Mouse (Mus musculus): ENCODE results near the gene Lnx2. TPM values are rescaled to one million over a fixed set of nuclear protein-coding genes. Genes with fewer than 3 reads are reported as not detected.
A peak's percentile ranks its signal among the peaks of the same experiment; 100 is the strongest.

Lnx2 gene
- total and polyA plus RNA-seq, 2 experiments from 2014 or later: 5.6 to 10.0 TPM

DNA sequence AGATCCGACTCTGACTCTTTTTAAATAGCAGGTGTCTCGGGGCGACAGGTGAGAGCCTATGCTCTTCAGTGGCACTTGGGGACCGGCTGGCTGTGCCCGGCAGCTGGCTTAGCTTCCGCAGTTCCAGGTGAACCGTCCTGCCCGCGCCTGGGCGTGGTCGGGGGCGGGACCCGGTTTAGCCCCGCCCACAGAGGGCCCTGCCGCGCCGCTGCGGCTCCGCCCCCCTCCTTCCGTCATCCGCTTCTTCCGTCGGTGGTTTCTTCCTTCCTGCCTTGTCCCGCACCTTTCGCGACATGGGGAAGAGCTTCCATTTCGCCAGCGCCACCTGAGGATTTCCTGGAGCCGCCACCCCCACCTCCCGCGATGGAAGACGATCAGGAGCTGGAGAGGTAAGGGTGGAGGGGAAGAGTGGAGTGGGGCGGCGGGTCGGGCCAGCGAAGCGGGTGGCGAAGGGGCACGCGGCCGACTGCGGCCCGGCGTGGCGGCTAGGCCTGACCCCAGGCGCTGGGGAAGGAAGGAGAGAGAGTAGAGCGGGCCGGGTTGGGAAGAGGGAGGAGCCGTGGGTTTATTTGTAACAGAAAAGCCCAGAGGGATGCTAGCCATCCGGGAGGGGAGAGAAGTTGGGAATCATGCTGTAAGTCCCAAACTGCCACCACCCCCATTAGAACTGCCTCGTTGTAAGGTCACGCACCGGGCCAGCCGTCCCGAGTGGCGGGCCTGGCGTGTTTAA lies 1.1 kb upstream of the Lnx2 start:
- WGBS: 0% methylated on average over 50 of the region's 57 CpGs
- no peaks in the 10 kb centered on the region for H3K27me3 ChIP-seq (ENCODE audit: insufficient read depth, low read length)
- no peaks in the 10 kb centered on the region for H3K36me3 ChIP-seq (ENCODE audit: insufficient read depth)
- peak overlapping the region; percentile 80 for H3K4me2 ChIP-seq (ENCODE audit: low read depth)
- peak; percentile 88 for DNase-seq
- no peak for TF ChIP-seq CTCF (IDR thresholded peaks at IDR 0.05; ENCODE audit: low read depth)
- H3K4me1 ChIP-seq (ENCODE audit: insufficient read depth): peaks cover 7% of the 10 kb centered on the region; the same call in 1 of the 2 replicates
- peak overlapping the region; percentile 65 for H3K9ac ChIP-seq
- ATAC-seq: peak; percentile 54
- no peaks in the 10 kb centered on the region for H3K9me3 ChIP-seq (ENCODE audit: low read length)
- H3K27ac ChIP-seq (ENCODE audit: low read depth, low read length): peak overlapping the region; percentile 70
- peak overlapping the region; percentile 76 for H3K4me3 ChIP-seq (ENCODE audit: low read depth, low read length)

GRCm38 (mm10) chr5:147076799-147077165 lies 396 bp upstream of the Lnx2 start, which contains the start of gene Polr1d:
TSS of gene Polr1d (plus strand) at chr5:147077050.
- Histone ChIP-seq H3K9me3 (ENCODE audit: low read length) (no peaks in the 10 kb centered on the region), H3K4me1 (ENCODE audit: insufficient read depth) (peaks cover 7% of the 10 kb centered on the region; the same call in 1 of the 2 replicates), H3K4me3 (ENCODE audit: low read depth, low read length) (peak within 1 kb of the TSS; percentile 76), H3K36me3 (ENCODE audit: insufficient read depth) (no peaks in the 10 kb centered on the region), H3K27me3 (ENCODE audit: insufficient read depth, low read length) (no peaks in the 10 kb centered on the region), H3K4me2 (ENCODE audit: low read depth) (peak within 1 kb of the TSS; percentile 80), H3K27ac (ENCODE audit: low read depth, low read length) (peak within 1 kb of the TSS; percentile 70), H3K9ac (peak within 1 kb of the TSS; percentile 65)
- ATAC-seq (peak; percentile 40), DNase-seq (peak; percentile 73)
- 0% methylated on average over 17 of the region's 17 CpGs for WGBS
- TF ChIP-seq CTCF (IDR thresholded peaks at IDR 0.05; ENCODE audit: low read depth): no peak

- Histone ChIP-seq H3K36me3 (ENCODE audit: insufficient read depth) (no peaks in the 10 kb centered on the region), H3K4me2 (ENCODE audit: low read depth) (peak overlapping the region; percentile 80), H3K27me3 (ENCODE audit: insufficient read depth, low read length) (no peaks in the 10 kb centered on the region), H3K4me3 (ENCODE audit: low read depth, low read length) (peak overlapping the region; percentile 76), H3K9me3 (ENCODE audit: low read length) (no peaks in the 10 kb centered on the region), H3K4me1 (ENCODE audit: insufficient read depth) (peaks cover 7% of the 10 kb centered on the region; the same call in 1 of the 2 replicates), H3K9ac (peak overlapping the region; percentile 54), H3K27ac (ENCODE audit: low read depth, low read length) (peak overlapping the region; percentile 65)
- WGBS: 15% methylated on average over 21 of the region's 21 CpGs
- no peak for TF ChIP-seq CTCF (IDR thresholded peaks at IDR 0.05; ENCODE audit: low read depth)
- peak; percentile 52 for DNase-seq
- ATAC-seq: no peak
Measured at GRCm38 (mm10) chr5:147075103-147076025, 1.0 kb downstream of the Lnx2 start.

GRCm38 (mm10) chr5:147073805-147074204 lies 2.6 kb downstream of the Lnx2 start:
- WGBS: 90% methylated on average over 6 of the region's 6 CpGs
- no peak for ATAC-seq
- TF ChIP-seq CTCF (IDR thresholded peaks at IDR 0.05; ENCODE audit: low read depth): no peak

DNA sequence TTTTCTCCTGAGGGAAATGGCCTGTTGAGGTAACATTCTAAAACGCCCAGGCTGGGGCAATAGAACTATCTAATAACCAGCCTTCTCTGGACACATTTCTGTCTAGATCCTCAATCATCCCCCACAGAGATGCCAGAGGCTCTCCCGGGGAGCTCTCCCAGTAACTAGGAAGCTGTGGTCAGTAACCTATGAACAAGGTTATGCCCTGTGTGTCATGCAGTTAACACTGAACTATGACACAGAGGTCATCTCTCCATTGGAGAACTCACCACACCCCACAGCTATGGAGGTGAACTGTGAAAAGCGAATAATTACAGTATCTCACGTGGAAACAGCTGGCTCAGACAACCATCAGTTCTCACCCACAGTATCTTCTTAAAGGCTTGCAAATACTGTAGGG lies 4.5 kb downstream of the Lnx2 start:
- Histone ChIP-seq H3K4me3 (ENCODE audit: low read depth, low read length) (no peak overlapping the region), H3K4me2 (ENCODE audit: low read depth) (no peak overlapping the region), H3K9me3 (ENCODE audit: low read length) (no peaks in the 10 kb centered on the region), H3K27ac (ENCODE audit: low read depth, low read length) (no peak overlapping the region), H3K36me3 (ENCODE audit: insufficient read depth) (no peaks in the 10 kb centered on the region), H3K9ac (no peak overlapping the region), H3K4me1 (ENCODE audit: insufficient read depth) (0 out of 2 replicates have a peak, but pooled peaks cover 4% of the 10 kb centered on the region), H3K27me3 (ENCODE audit: insufficient read depth, low read length) (no peaks in the 10 kb centered on the region)
- TF ChIP-seq CTCF (IDR thresholded peaks at IDR 0.05; ENCODE audit: low read depth): no peak
- DNase-seq: no peak
- no peak for ATAC-seq
- WGBS: 69% methylated on average over 4 of the region's 4 CpGs

More at GRCm38 (mm10) chr5:147073805-147074204, 2.6 kb downstream of the Lnx2 start:
- Histone ChIP-seq H3K9ac (no peak overlapping the region), H3K4me2 (ENCODE audit: low read depth) (no peak overlapping the region), H3K27ac (ENCODE audit: low read depth, low read length) (no peak overlapping the region), H3K4me1 (ENCODE audit: insufficient read depth) (peaks cover 7% of the 10 kb centered on the region; the same call in 1 of the 2 replicates), H3K36me3 (ENCODE audit: insufficient read depth) (no peaks in the 10 kb centered on the region), H3K9me3 (ENCODE audit: low read length) (no peaks in the 10 kb centered on the region), H3K4me3 (ENCODE audit: low read depth, low read length) (no peak overlapping the region), H3K27me3 (ENCODE audit: insufficient read depth, low read length) (no peaks in the 10 kb centered on the region)
- no peak for DNase-seq

DNA sequence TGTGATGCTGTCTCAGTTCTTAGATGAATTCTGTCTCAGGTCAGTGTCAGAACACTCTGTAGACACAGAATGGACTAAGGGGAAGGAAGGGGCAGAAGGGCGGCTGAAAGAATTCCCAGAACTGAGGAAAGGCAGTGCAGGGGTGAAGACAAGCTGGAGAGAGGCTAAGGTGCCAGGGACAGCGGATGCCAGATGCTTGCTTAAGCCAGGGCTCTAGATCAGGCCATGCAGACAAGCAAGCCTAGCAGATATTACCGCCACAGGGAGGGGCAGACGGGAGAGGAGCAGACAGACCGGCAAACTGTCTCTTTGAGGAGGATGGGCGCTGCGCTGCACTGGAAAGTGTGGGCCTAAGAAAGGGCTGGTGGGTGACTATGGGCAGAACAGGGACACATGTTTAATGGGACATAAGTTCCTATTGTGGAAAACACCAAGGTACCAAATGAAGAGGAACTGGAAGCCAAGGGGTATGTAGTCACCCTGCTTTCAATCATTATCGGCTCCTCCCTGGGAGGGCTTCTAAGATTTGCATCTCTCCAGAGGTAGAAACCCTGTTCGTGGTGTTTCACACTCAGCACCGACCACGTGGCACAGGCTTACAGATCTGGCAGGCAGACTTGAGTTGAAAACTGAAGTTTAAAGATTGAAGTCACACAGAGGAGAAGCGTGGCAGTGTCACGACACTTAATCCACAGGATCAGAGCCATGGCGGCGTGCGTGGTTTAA lies 5.4 kb downstream of the Lnx2 start:
- no peak for TF ChIP-seq CTCF (IDR thresholded peaks at IDR 0.05; ENCODE audit: low read depth)
- Histone ChIP-seq H3K27ac (ENCODE audit: low read depth, low read length) (no peak overlapping the region), H3K9me3 (ENCODE audit: low read length) (no peaks in the 10 kb centered on the region), H3K9ac (no peak overlapping the region), H3K4me2 (ENCODE audit: low read depth) (no peak overlapping the region), H3K4me3 (ENCODE audit: low read depth, low read length) (no peak overlapping the region), H3K27me3 (ENCODE audit: insufficient read depth, low read length) (no peaks in the 10 kb centered on the region), H3K36me3 (ENCODE audit: insufficient read depth) (no peaks in the 10 kb centered on the region), H3K4me1 (ENCODE audit: insufficient read depth) (0 out of 2 replicates have a peak, but pooled peaks cover 4% of the 10 kb centered on the region)
- ATAC-seq (no peak), DNase-seq (no peak)
- 79% methylated on average over 16 of the region's 16 CpGs for WGBS
